ENCODE assay signal across 19 mouse cellular contexts in genomic region chr5:139206081-139206480, GRCm38 (mm10). TPM values are rescaled to one million over a fixed set of nuclear protein-coding genes. Genes with fewer than 3 reads are reported as not detected.
DNase-seq lines count a peak whose midpoint lies in the region; ATAC-seq and TF ChIP-seq lines count a peak whose summit lies in the region.
"Had no signal": no experiment of that assay in that cellular context is flagged by ENCODE, and none has a peak within 500 bp of the region (broad histone marks: within the 10 kb centered on the region; RNA-seq: fewer than 3 reads in every experiment).

No protein-coding gene starts in this region.

- TF ChIP-seq POLR2A in testis, adult 2 months (IDR thresholded peaks at IDR 0.05; ENCODE audit: control insufficient read depth, low read depth, low read length): no peak

- DNase-seq in adrenal gland, postnatal 10 days: peak; percentile 53
- no peak for DNase-seq in adrenal gland, adult 18-20 months (ENCODE audit: low spot score in 2 of 2)
- DNase-seq in limb, embryonic 10.5 days (ENCODE audit: low spot score): no peak
- no peak for DNase-seq in testis, postnatal 10 days (ENCODE audit: low spot score)
- DNase-seq in kidney, adult 11 months: no peak
- DNase-seq: cerebellum, adult 11 months; cerebellum, postnatal 10 days; kidney, adult 9 months; kidney, postnatal 14 days; lung, postnatal 14 days had no signal

- peaks cover 25% of the 10 kb centered on the region for H3K4me1 ChIP-seq in limb, embryonic 15.5 days
- peaks cover 21% of the 10 kb centered on the region for H3K4me1 ChIP-seq in limb, embryonic 10.5 days
- H3K4me1 ChIP-seq in testis, adult 2 months (ENCODE audit: control insufficient read depth, insufficient read depth, low read length): peaks cover 9% of the 10 kb centered on the region

- WGBS in limb, embryonic 15.5 days: 47% methylated on average over 4 of the region's 4 CpGs
- 76% methylated on average over 4 of the region's 4 CpGs for WGBS in limb, embryonic 10.5 days

- no peak overlapping the region for H3K4me3 ChIP-seq in limb, embryonic 15.5 days
- no peak overlapping the region for H3K4me3 ChIP-seq in limb, embryonic 10.5 days
- peak overlapping the region; percentile 36 for H3K4me3 ChIP-seq in testis, adult 2 months (ENCODE audit: control insufficient read depth, low read depth, low read length)
- H3K4me3 ChIP-seq: embryonic facial prominence, embryonic 13.5 days; erythroblast, embryonic 14.5 days; forebrain, embryonic 12.5 days; hindbrain, embryonic 15.5 days; intestine, embryonic 15.5 days; limb, embryonic 13.5 days; midbrain, embryonic 12.5 days had no signal

- no peak for TF ChIP-seq CTCF in testis, adult 2 months (IDR thresholded peaks at IDR 0.05; ENCODE audit: control insufficient read depth, insufficient read depth, insufficient replicate concordance, low read depth, low read length)

- H3K36me3 ChIP-seq in limb, embryonic 15.5 days: peaks cover 13% of the 10 kb centered on the region; the same call in 1 of the 2 replicates
- peaks cover 23% of the 10 kb centered on the region for H3K36me3 ChIP-seq in limb, embryonic 10.5 days
- no peaks in the 10 kb centered on the region for H3K36me3 ChIP-seq in testis, adult 2 months (ENCODE audit: control insufficient read depth, insufficient read depth, low read length)
- H3K36me3 ChIP-seq: hindbrain, embryonic 15.5 days had no signal

- no peak overlapping the region for H3K9ac ChIP-seq in limb, embryonic 15.5 days
- H3K9ac ChIP-seq: embryonic facial prominence, embryonic 13.5 days; forebrain, embryonic 12.5 days; hindbrain, embryonic 15.5 days; intestine, embryonic 15.5 days; limb, embryonic 13.5 days had no signal

- H3K9me3 ChIP-seq in limb, embryonic 15.5 days: no peaks in the 10 kb centered on the region
- H3K9me3 ChIP-seq in limb, embryonic 10.5 days (replicated peaks): no peaks in the 10 kb centered on the region
- H3K9me3 ChIP-seq: embryonic facial prominence, embryonic 13.5 days; forebrain, embryonic 12.5 days; hindbrain, embryonic 15.5 days; intestine, embryonic 15.5 days; limb, embryonic 13.5 days; midbrain, embryonic 12.5 days had no signal

- no peak for ATAC-seq in limb, embryonic 15.5 days (ENCODE audit: insufficient number of reproducible peaks, low FRiP score, low TSS enrichment, low read depth)
- ATAC-seq: intestine, embryonic 15.5 days had no signal

- 0 out of 2 replicates have a peak overlapping the region, but pooled peaks have one; percentile 2 for H3K27ac ChIP-seq in limb, embryonic 15.5 days
- H3K27ac ChIP-seq in limb, embryonic 10.5 days: no peak overlapping the region
- no peak overlapping the region for H3K27ac ChIP-seq in testis, adult 2 months (ENCODE audit: control insufficient read depth, insufficient read depth, low read depth, low read length)
- H3K27ac ChIP-seq: embryonic facial prominence, embryonic 13.5 days; forebrain, embryonic 12.5 days; hindbrain, embryonic 15.5 days; intestine, embryonic 15.5 days; limb, embryonic 13.5 days; midbrain, embryonic 12.5 days had no signal

- H3K27me3 ChIP-seq in limb, embryonic 15.5 days: no peaks in the 10 kb centered on the region
- no peaks in the 10 kb centered on the region for H3K27me3 ChIP-seq in limb, embryonic 10.5 days (ENCODE audit: low read depth, poor library complexity, severe bottlenecking)
- no peaks in the 10 kb centered on the region for H3K27me3 ChIP-seq in testis, adult 2 months (ENCODE audit: control insufficient read depth, insufficient read depth, low read length)
- H3K27me3 ChIP-seq: embryonic facial prominence, embryonic 13.5 days; forebrain, embryonic 12.5 days; hindbrain, embryonic 15.5 days; intestine, embryonic 15.5 days; limb, embryonic 13.5 days; midbrain, embryonic 12.5 days had no signal

- H3K4me2 ChIP-seq in limb, embryonic 15.5 days: no peak overlapping the region
- H3K4me2 ChIP-seq: forebrain, embryonic 12.5 days; hindbrain, embryonic 15.5 days; intestine, embryonic 15.5 days; limb, embryonic 13.5 days; midbrain, embryonic 12.5 days had no signal

RNA-seq across cellular contexts. Expression of gene Sun1, which starts 5.6 kb away (rescaled TPM):
- 10 to 100 TPM; 59.5 to 78.6 TPM for total RNA-seq in adrenal gland, postnatal 10 days (2021)
- 10 to 100 TPM; 59.1 to 83.8 TPM for total RNA-seq in adrenal gland, adult 18-20 months (2021)
- 52.4 and 56.7 TPM in 2 replicates for polyA plus RNA-seq in limb, embryonic 15.5 days (2015; fragmentation: Nextera tagmentation; extraction: Ambion mirVana)
- 47.9 and 52.7 TPM in 2 replicates for polyA plus RNA-seq in limb, embryonic 10.5 days (2016; fragmentation: Nextera tagmentation; extraction: Ambion mirVana)
- 114 and 125 TPM in 2 replicates for polyA plus RNA-seq in testis, adult 2 months (2012; rRNA removed)

RNA-seq across cellular contexts. Expression of gene Get4, which starts 46.0 kb away (rescaled TPM):
- total RNA-seq in adrenal gland, postnatal 10 days (2021): 10 to 100 TPM; 69.6 to 82.9 TPM
- 10 to 100 TPM; 65.4 to 93.6 TPM for total RNA-seq in adrenal gland, adult 18-20 months (2021)
- 153 and 171 TPM in 2 replicates for polyA plus RNA-seq in limb, embryonic 15.5 days (2015; fragmentation: Nextera tagmentation; extraction: Ambion mirVana)
- polyA plus RNA-seq in limb, embryonic 10.5 days (2016; fragmentation: Nextera tagmentation; extraction: Ambion mirVana): 196 and 215 TPM in 2 replicates
- polyA plus RNA-seq in testis, adult 2 months (2012; rRNA removed): 117 and 150 TPM in 2 replicates

RNA-seq across cellular contexts. Expression of gene Dnaaf5, which starts 56.1 kb away (rescaled TPM):
- total RNA-seq in adrenal gland, postnatal 10 days (2021): 10 to 100 TPM; 15.9 to 19.1 TPM
- total RNA-seq in adrenal gland, adult 18-20 months (2021): 10 to 100 TPM; 17.1 to 19.4 TPM
- 4.7 and 5.5 TPM in 2 replicates for polyA plus RNA-seq in limb, embryonic 15.5 days (2015; fragmentation: Nextera tagmentation; extraction: Ambion mirVana)
- polyA plus RNA-seq in limb, embryonic 10.5 days (2016; fragmentation: Nextera tagmentation; extraction: Ambion mirVana): 12.9 and 13.1 TPM in 2 replicates
- 35.5 and 40.4 TPM in 2 replicates for polyA plus RNA-seq in testis, adult 2 months (2012; rRNA removed)

RNA-seq across cellular contexts. Expression of gene Prkar1b, which starts 56.3 kb away (rescaled TPM):
- 10 to 100 TPM; 14.9 to 24.9 TPM for total RNA-seq in adrenal gland, postnatal 10 days (2021)
- 10 to 100 TPM; 44.4 to 67.4 TPM for total RNA-seq in adrenal gland, adult 18-20 months (2021)
- polyA plus RNA-seq in limb, embryonic 15.5 days (2015; fragmentation: Nextera tagmentation; extraction: Ambion mirVana): 19.2 and 20.1 TPM in 2 replicates
- 3.2 and 4.9 TPM in 2 replicates for polyA plus RNA-seq in limb, embryonic 10.5 days (2016; fragmentation: Nextera tagmentation; extraction: Ambion mirVana)
- 5.4 and 6.9 TPM in 2 replicates for polyA plus RNA-seq in testis, adult 2 months (2012; rRNA removed)
